Mouse (Mus musculus): ENCODE data around the gene Tmem30b. TPM values are rescaled to one million over a fixed set of nuclear protein-coding genes. Genes with fewer than 3 reads are reported as not detected.
A peak's percentile ranks its signal among the peaks of the same experiment; 100 is the strongest.
"Not testable (repeated sequence)": the region's sequence is repeated elsewhere in the genome, so short reads cannot be mapped to it uniquely, and the experiment has no call there.

Tmem30b gene
- polyA plus RNA-seq, 1 experiment from 2014 or later = 30.7 TPM

DNA sequence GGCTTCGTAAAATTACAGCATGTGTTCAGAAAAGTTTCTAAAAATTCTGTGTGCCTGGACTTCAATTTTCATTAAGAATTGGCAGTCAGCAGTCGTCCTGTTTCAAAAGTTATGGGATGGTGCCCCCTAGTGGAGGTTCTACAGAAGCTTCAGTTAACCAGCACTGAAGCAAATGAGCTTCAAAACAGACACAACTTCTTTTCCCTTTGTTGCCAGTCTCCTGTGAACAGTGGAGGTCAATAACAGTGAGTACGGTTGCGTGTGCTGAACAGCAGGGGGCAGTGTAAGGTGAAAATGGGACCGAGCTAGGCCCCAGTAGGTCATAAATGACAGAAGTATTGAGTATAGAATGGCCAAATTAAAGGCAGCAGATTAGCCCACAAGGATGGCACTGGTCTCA lies 8.0 kb upstream of the Tmem30b start:
- Histone ChIP-seq H3K27ac (no peak overlapping the region), H3K4me1 (no peaks in the 10 kb centered on the region), H3K36me3 (no peaks in the 10 kb centered on the region), H3K4me2 (no peak overlapping the region), H3K27me3 (replicated peaks) (0 out of 2 replicates have a peak, but pooled peaks cover 6% of the 10 kb centered on the region), H3K9me3 (no peaks in the 10 kb centered on the region), H3K4me3 (replicated peaks) (no peak overlapping the region), H3K9ac (no peak overlapping the region)
- WGBS = 4% methylated on average over 5 of the region's 5 CpGs
- peak; percentile 83 for ATAC-seq (ENCODE audit: insufficient read depth, low FRiP score, low read depth)

DNA sequence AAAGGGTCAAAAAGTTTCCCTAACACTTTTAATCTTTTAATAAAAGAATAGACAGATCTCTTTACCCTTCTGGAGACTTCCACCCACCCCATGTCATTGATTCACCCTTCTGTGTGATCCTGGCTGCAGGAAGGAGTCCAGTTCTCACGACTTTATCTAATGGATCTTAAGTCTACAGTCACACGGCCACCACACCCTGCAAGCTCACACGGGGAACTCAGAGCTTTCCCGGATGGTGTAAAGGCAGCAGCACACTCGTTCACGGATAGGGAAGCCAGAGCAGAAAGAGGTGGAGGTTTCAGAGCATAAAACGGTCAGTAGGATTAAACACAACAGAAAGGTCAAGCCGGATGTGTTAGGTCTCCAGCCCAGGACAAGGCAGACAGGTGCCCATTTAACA lies 2.1 kb upstream of the Tmem30b start:
- Histone ChIP-seq H3K4me1 (0 out of 2 replicates have a peak, but pooled peaks cover 8% of the 10 kb centered on the region), H3K36me3 (no peaks in the 10 kb centered on the region), H3K4me3 (replicated peaks) (no peak overlapping the region), H3K4me2 (peak overlapping the region; percentile 9; the same call in 1 of the 2 replicates), H3K27me3 (replicated peaks) (peaks cover 51% of the 10 kb centered on the region), H3K9me3 (no peaks in the 10 kb centered on the region), H3K9ac (no peak overlapping the region), H3K27ac (peak overlapping the region; percentile 18; the same call in 1 of the 2 replicates)
- ATAC-seq (ENCODE audit: insufficient read depth, low FRiP score, low read depth) = peak; percentile 45
- WGBS = 53% methylated on average over 8 of the region's 8 CpGs

- no peak for ATAC-seq (ENCODE audit: insufficient read depth, low FRiP score, low read depth)
- H3K9ac ChIP-seq = no peak overlapping the region
- H3K27ac ChIP-seq = peak overlapping the region; percentile 18; the same call in 1 of the 2 replicates
- no peaks in the 10 kb centered on the region for H3K9me3 ChIP-seq
- 0 out of 2 replicates have a peak, but pooled peaks cover 8% of the 10 kb centered on the region for H3K4me1 ChIP-seq
- peaks cover 51% of the 10 kb centered on the region for H3K27me3 ChIP-seq (replicated peaks)
- WGBS = 31% methylated on average over 10 of the region's 10 CpGs
- no peaks in the 10 kb centered on the region for H3K36me3 ChIP-seq
- no peak overlapping the region for H3K4me3 ChIP-seq (replicated peaks)
- no peak overlapping the region for H3K4me2 ChIP-seq
These were observed 1.5 kb upstream of the Tmem30b start for GRCm38 (mm10) chr12:73547646-73548045.

DNA sequence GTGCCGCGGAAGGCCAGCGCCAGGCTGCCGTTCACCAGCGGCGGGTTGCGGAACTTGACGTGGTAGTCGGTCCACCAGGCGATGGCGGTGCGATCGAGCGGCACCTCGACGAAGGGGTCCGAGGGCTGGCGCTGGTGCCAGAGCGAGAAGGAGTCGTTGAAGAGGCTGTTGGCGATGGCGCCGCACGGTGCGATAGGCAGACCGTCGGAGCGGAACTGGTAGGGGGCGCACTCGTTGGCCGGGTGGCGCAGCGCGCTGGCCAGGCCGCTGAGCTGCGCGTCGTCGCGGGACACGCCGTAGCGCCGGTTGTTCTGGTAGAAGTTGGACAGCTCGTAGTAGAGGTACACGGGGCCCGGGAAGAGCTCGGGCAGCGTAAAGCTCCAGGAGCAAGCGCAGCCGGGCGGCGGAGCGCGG lies 513 bp downstream of the Tmem30b start:
- peak overlapping the region; percentile 81 for H3K4me2 ChIP-seq
- H3K4me1 ChIP-seq = 0 out of 2 replicates have a peak, but pooled peaks cover 8% of the 10 kb centered on the region
- peak; percentile 7; the same call in 1 of the 2 replicates for ATAC-seq (ENCODE audit: insufficient read depth, low FRiP score, low read depth)
- peaks cover 51% of the 10 kb centered on the region for H3K27me3 ChIP-seq (replicated peaks)
- WGBS = 1% methylated on average over 53 of the region's 55 CpGs
- no peaks in the 10 kb centered on the region for H3K9me3 ChIP-seq
- H3K36me3 ChIP-seq = no peaks in the 10 kb centered on the region
- peak overlapping the region; percentile 38; the same call in 1 of the 2 replicates for H3K9ac ChIP-seq
- peak overlapping the region; percentile 53 for H3K4me3 ChIP-seq (replicated peaks)
- H3K27ac ChIP-seq = peak overlapping the region; percentile 75

- Histone ChIP-seq H3K27ac (0 out of 2 replicates have a peak overlapping the region, but pooled peaks have one; percentile 75), H3K27me3 (replicated peaks) (peaks cover 46% of the 10 kb centered on the region), H3K4me3 (replicated peaks) (peak overlapping the region; percentile 53), H3K9ac (no peak overlapping the region), H3K4me2 (peak overlapping the region; percentile 81), H3K4me1 (0 out of 2 replicates have a peak, but pooled peaks cover 8% of the 10 kb centered on the region), H3K36me3 (no peaks in the 10 kb centered on the region), H3K9me3 (no peaks in the 10 kb centered on the region)
- no peak for ATAC-seq (ENCODE audit: insufficient read depth, low FRiP score, low read depth)
- 14% methylated on average over 48 of the region's 48 CpGs for WGBS
These were observed 1.2 kb downstream of the Tmem30b start for GRCm38 (mm10) chr12:73544736-73545671.

DNA sequence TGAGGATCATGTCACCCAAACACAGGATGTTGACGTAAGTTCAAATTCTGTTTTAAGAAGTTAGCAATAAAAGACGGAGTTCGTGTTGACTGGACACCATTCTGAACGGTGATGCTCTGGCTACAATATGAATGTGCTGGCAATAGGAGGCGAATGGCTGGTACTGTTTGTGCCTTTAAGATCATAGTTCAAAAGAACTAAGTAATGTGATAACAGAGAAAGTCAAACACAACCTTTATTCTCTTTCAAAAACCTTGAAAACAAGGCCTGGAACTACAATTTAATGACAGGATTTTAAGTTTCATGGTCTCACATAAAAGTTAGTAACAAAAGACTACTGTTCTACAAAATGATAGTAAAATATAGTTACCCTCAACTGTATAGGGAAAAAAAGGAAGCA lies 3.0 kb downstream of the Tmem30b start:
- Histone ChIP-seq H3K27me3 (replicated peaks) (peaks cover 37% of the 10 kb centered on the region), H3K27ac (no peak overlapping the region), H3K9ac (no peak overlapping the region), H3K9me3 (no peaks in the 10 kb centered on the region), H3K36me3 (no peaks in the 10 kb centered on the region), H3K4me2 (no peak overlapping the region), H3K4me3 (replicated peaks) (no peak overlapping the region), H3K4me1 (0 out of 2 replicates have a peak, but pooled peaks cover 5% of the 10 kb centered on the region)
- no peak for ATAC-seq (ENCODE audit: insufficient read depth, low FRiP score, low read depth)
- 72% methylated on average over 5 of the region's 5 CpGs for WGBS

GRCm38 (mm10) chr12:73540402-73540801 lies 5.8 kb downstream of the Tmem30b start:
- H3K27me3 ChIP-seq (replicated peaks) = peaks cover 13% of the 10 kb centered on the region
- 80% methylated on average over 2 of the region's 2 CpGs for WGBS
- no peak for ATAC-seq (ENCODE audit: insufficient read depth, low FRiP score, low read depth)
- no peak overlapping the region for H3K9ac ChIP-seq
- H3K27ac ChIP-seq = no peak overlapping the region
- H3K9me3 ChIP-seq = no peaks in the 10 kb centered on the region
- no peak overlapping the region for H3K4me2 ChIP-seq
- H3K4me1 ChIP-seq = 0 out of 2 replicates have a peak, but pooled peaks cover 5% of the 10 kb centered on the region
- no peaks in the 10 kb centered on the region for H3K36me3 ChIP-seq
- H3K4me3 ChIP-seq (replicated peaks) = no peak overlapping the region

DNA sequence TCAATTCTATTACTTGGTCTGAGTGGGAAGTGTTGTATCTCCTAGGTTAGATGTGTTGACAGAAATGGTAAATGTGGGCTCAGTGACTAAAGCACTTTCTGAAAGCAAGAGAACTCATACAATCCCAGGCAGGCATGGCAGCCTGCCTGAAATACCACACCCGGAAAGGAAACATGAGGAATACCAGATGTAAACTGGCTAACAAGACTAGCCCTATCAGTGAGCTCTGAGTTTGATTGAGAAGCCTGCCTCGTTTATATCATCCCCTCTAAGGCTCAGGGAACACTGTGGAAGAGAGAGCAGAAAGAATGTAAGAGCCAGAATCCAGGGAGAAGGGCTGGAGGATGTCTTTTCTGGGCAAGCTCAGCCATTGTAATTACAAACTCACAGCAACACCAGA lies 7.0 kb downstream of the Tmem30b start:
- Histone ChIP-seq H3K9ac (no peak overlapping the region), H3K27ac (no peak overlapping the region), H3K4me2 (no peak overlapping the region), H3K36me3 (no peaks in the 10 kb centered on the region), H3K4me1 (0 out of 2 replicates have a peak, but pooled peaks cover 3% of the 10 kb centered on the region), H3K27me3 (replicated peaks) (peaks cover under 1% of the 10 kb centered on the region; the same call in 1 of the 2 replicates), H3K4me3 (replicated peaks) (no peak overlapping the region), H3K9me3 (no peaks in the 10 kb centered on the region)
- 17% methylated on average over 2 of the region's 2 CpGs for WGBS
- no peak for ATAC-seq (ENCODE audit: insufficient read depth, low FRiP score, low read depth)

DNA sequence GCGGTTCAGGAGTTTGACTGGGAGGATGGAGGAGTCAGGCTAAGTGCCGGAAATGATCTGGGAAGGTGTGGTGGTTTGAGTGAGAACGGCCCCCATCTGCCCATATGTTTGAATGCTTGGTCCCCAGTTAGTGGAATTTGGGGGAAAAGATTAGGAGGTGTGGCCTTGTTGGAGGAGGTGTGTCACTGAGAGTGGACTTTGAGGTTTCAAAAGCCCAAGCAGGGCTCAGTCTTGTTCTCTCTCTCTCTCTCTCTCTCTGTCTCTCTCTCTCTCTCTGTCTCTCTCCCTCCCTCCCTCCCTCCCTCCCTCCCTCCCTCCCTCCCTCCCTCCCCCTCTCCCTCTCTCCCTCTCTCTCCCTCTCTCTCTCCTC lies 8.1 kb downstream of the Tmem30b start:
- peak overlapping the region; percentile 26; the same call in 1 of the 2 replicates for H3K4me3 ChIP-seq (replicated peaks)
- peak overlapping the region; percentile 38 for H3K4me2 ChIP-seq
- ATAC-seq (ENCODE audit: insufficient read depth, low FRiP score, low read depth); H3K27ac ChIP-seq; H3K9ac ChIP-seq; H3K36me3 ChIP-seq; H3K4me1 ChIP-seq; H3K9me3 ChIP-seq; H3K27me3 ChIP-seq (replicated peaks): not testable (repeated sequence)
- WGBS = 41% methylated on average over 3 of the region's 3 CpGs

- Histone ChIP-seq H3K4me2 (peak overlapping the region; percentile 38), H3K27me3 (replicated peaks) (no peaks in the 10 kb centered on the region), H3K27ac (no peak overlapping the region), H3K4me1 (0 out of 2 replicates have a peak, but pooled peaks cover 3% of the 10 kb centered on the region), H3K9ac (no peak overlapping the region), H3K4me3 (replicated peaks) (peak overlapping the region; percentile 26; the same call in 1 of the 2 replicates), H3K36me3 (no peaks in the 10 kb centered on the region), H3K9me3 (no peaks in the 10 kb centered on the region)
- 34% methylated on average over 17 of the region's 17 CpGs for WGBS
- ATAC-seq (ENCODE audit: insufficient read depth, low FRiP score, low read depth) = peak; percentile 49; the same call in 1 of the 2 replicates
These were observed 8.6 kb downstream of the Tmem30b start for GRCm38 (mm10) chr12:73537499-73538138.

DNA sequence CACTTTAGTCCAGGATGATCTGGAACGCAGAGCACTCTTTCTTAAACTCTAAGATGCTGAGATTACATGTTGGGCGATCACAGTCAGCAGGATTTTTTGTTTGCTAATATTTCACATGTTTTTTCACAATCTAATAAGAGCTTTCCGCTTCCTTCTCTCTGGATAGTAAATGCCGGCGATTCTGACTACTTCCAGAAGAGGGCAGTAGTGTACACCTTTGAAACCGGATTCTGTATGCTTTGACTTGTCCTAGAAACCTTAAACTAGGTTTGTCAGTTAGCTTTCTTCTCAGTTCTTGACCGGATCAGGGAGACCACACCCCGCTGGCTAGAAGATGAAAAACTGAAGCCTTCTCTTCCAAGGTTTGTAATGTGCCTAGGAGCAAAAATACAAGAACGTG lies 11.6 kb downstream of the Tmem30b start:
- Histone ChIP-seq H3K27ac (no peak overlapping the region), H3K9me3 (no peaks in the 10 kb centered on the region), H3K9ac (no peak overlapping the region), H3K36me3 (no peaks in the 10 kb centered on the region), H3K27me3 (replicated peaks) (no peaks in the 10 kb centered on the region), H3K4me3 (replicated peaks) (no peak overlapping the region), H3K4me1 (0 out of 2 replicates have a peak, but pooled peaks cover 3% of the 10 kb centered on the region), H3K4me2 (no peak overlapping the region)
- no peak for ATAC-seq (ENCODE audit: insufficient read depth, low FRiP score, low read depth)
- WGBS = 14% methylated on average over 9 of the region's 9 CpGs
